Mouse (Mus musculus): Measurements from ENCODE around the gene Mboat2. TPM values are rescaled to one million over a fixed set of nuclear protein-coding genes. Genes with fewer than 3 reads are reported as not detected.
A peak's percentile ranks its signal among the peaks of the same experiment; 100 is the strongest.

Gene Mboat2
- total and polyA plus RNA-seq, 3 experiments, result 0.39 to 4.0 (median 0.76) TPM

- in situ Hi-C loops (cut with MboI; ENCODE audit: low pct_ligation_motif_present, low pct_unique_long_range_greater_than_20kb, low sequenced_read_pairs), result no loop called here
Measured at GRCm38 (mm10) chr12:24907894-24908293, 77.2 kb downstream of the Mboat2 start.

GRCm38 (mm10) chr12:24909679-24910078 lies 79.0 kb downstream of the Mboat2 start:
- H3K9ac ChIP-seq (ENCODE audit: insufficient read depth, low read depth), result no peak overlapping the region
- H3K79me2 ChIP-seq (replicated peaks; ENCODE audit: control insufficient read depth, extremely low read depth, insufficient read depth, poor library complexity, severe bottlenecking), result no peaks in the 10 kb centered on the region
- no peak overlapping the region for H3K4me2 ChIP-seq (ENCODE audit: insufficient read depth, low read depth, poor library complexity, severe bottlenecking)
- in situ Hi-C loops (cut with MboI; ENCODE audit: low pct_ligation_motif_present, low pct_unique_long_range_greater_than_20kb, low sequenced_read_pairs), result no loop called here
- H3K4me3 ChIP-seq (replicated peaks in 1 of 3; ENCODE audit: low read depth in 2 of 3, low read length in 2 of 3, poor library complexity in 1 of 3), result no peak overlapping the region
- TF ChIP-seq RCOR1 (conservative IDR thresholded peaks at IDR 0.05; ENCODE audit: low read depth, low read length), result no peak
- TF ChIP-seq NELFE (IDR thresholded peaks at IDR 0.05; ENCODE audit: low read depth, low read length), result no peak
- TF ChIP-seq TCF12 (IDR thresholded peaks at IDR 0.05; ENCODE audit: low read depth, low read length), result no peak
- TF ChIP-seq NRF1 (IDR thresholded peaks at IDR 0.05; ENCODE audit: low read depth, low read length), result no peak
- TF ChIP-seq PAX5 (IDR thresholded peaks at IDR 0.05; ENCODE audit: low read length), result no peak
- TF ChIP-seq CHD1 (IDR thresholded peaks at IDR 0.05; ENCODE audit: low read depth, low read length), result no peak
- no peak for TF ChIP-seq ELF1 (IDR thresholded peaks at IDR 0.05; ENCODE audit: low read depth, low read length)
- TF ChIP-seq POLR2A (IDR thresholded peaks at IDR 0.05; ENCODE audit: low read depth, low read length), result no peak
- no peak for TF ChIP-seq ZNF384 (IDR thresholded peaks at IDR 0.05; ENCODE audit: low read depth, low read length)
- no peak for TF ChIP-seq MYC (IDR thresholded peaks at IDR 0.05; ENCODE audit: low read depth, low read length)
- TF ChIP-seq CTCF (conservative IDR thresholded peaks at IDR 0.05 in 1 of 2, IDR thresholded peaks at IDR 0.05 in 1 of 2; ENCODE audit: low read depth in 2 of 2, low read length in 2 of 2), result no peak
- TF ChIP-seq CHD2 (IDR thresholded peaks at IDR 0.05; ENCODE audit: low read length), result no peak
- no peak for TF ChIP-seq MEF2A (IDR thresholded peaks at IDR 0.05; ENCODE audit: borderline replicate concordance, low read depth, low read length)
- TF ChIP-seq KAT2A (IDR thresholded peaks at IDR 0.05; ENCODE audit: insufficient replicate concordance, low read length), result no peak
- TF ChIP-seq ZKSCAN1 (IDR thresholded peaks at IDR 0.05; ENCODE audit: borderline replicate concordance, low read depth, low read length), result no peak
- H3K27ac ChIP-seq (ENCODE audit: insufficient read depth, low read depth), result no peak overlapping the region
- no peaks in the 10 kb centered on the region for H3K4me1 ChIP-seq (ENCODE audit: control insufficient read depth in 1 of 2, insufficient read depth in 2 of 2)
- no peaks in the 10 kb centered on the region for H3K9me3 ChIP-seq (replicated peaks; ENCODE audit: low read length)
- dilution Hi-C loops (cut with MboI; ENCODE audit: extremely low pct_ligation_motif_present, extremely low pct_unique_long_range_greater_than_20kb, low sequenced_read_pairs), result no loop called here
- no peaks in the 10 kb centered on the region for H3K36me3 ChIP-seq (replicated peaks in 1 of 2; ENCODE audit: control insufficient read depth in 1 of 2, insufficient read depth in 1 of 2, low read length in 1 of 2)
- no peak for DNase-seq (ENCODE audit: extremely low read depth)
- no peaks in the 10 kb centered on the region for H3K27me3 ChIP-seq (replicated peaks)

More at GRCm38 (mm10) chr12:24907894-24908293, 77.2 kb downstream of the Mboat2 start:
- no peaks in the 10 kb centered on the region for H3K9me3 ChIP-seq (replicated peaks; ENCODE audit: low read length)
- no peaks in the 10 kb centered on the region for H3K36me3 ChIP-seq (replicated peaks in 1 of 2; ENCODE audit: control insufficient read depth in 1 of 2, insufficient read depth in 1 of 2, low read length in 1 of 2)
- no peak overlapping the region for H3K4me3 ChIP-seq (replicated peaks in 1 of 3; ENCODE audit: low read depth in 2 of 3, low read length in 2 of 3, poor library complexity in 1 of 3)
- H3K27me3 ChIP-seq (replicated peaks), result no peaks in the 10 kb centered on the region
- H3K27ac ChIP-seq (ENCODE audit: insufficient read depth, low read depth), result no peak overlapping the region
- H3K4me1 ChIP-seq (ENCODE audit: control insufficient read depth in 1 of 2, insufficient read depth in 2 of 2), result no peaks in the 10 kb centered on the region
- no peak overlapping the region for H3K4me2 ChIP-seq (ENCODE audit: insufficient read depth, low read depth, poor library complexity, severe bottlenecking)
- no peak for TF ChIP-seq JUN (IDR thresholded peaks at IDR 0.05; ENCODE audit: insufficient read depth, low read depth, low read length)
- TF ChIP-seq UBTF (IDR thresholded peaks at IDR 0.05; ENCODE audit: low read depth, low read length), result no peak
- TF ChIP-seq POLR2AphosphoS2 (IDR thresholded peaks at IDR 0.05; ENCODE audit: low read depth, low read length), result no peak
- no peak for TF ChIP-seq MAX (IDR thresholded peaks at IDR 0.05; ENCODE audit: low read length)
- TF ChIP-seq MYC (IDR thresholded peaks at IDR 0.05; ENCODE audit: low read depth, low read length), result no peak
- TF ChIP-seq MXI1 (IDR thresholded peaks at IDR 0.05; ENCODE audit: low read depth, low read length), result no peak
- TF ChIP-seq CHD2 (IDR thresholded peaks at IDR 0.05; ENCODE audit: low read length), result no peak
- TF ChIP-seq MEF2A (IDR thresholded peaks at IDR 0.05; ENCODE audit: borderline replicate concordance, low read depth, low read length), result no peak
- no peak for TF ChIP-seq NRF1 (IDR thresholded peaks at IDR 0.05; ENCODE audit: low read depth, low read length)
- TF ChIP-seq ZKSCAN1 (IDR thresholded peaks at IDR 0.05; ENCODE audit: borderline replicate concordance, low read depth, low read length), result no peak
- TF ChIP-seq GABPA (IDR thresholded peaks at IDR 0.05; ENCODE audit: insufficient replicate concordance, low read depth, low read length), result no peak
- H3K79me2 ChIP-seq (replicated peaks; ENCODE audit: control insufficient read depth, extremely low read depth, insufficient read depth, poor library complexity, severe bottlenecking), result no peaks in the 10 kb centered on the region
- no peak overlapping the region for H3K9ac ChIP-seq (ENCODE audit: insufficient read depth, low read depth)
- dilution Hi-C loops (cut with MboI; ENCODE audit: extremely low pct_ligation_motif_present, extremely low pct_unique_long_range_greater_than_20kb, low sequenced_read_pairs), result no loop called here
- DNase-seq (ENCODE audit: extremely low read depth), result peak; percentile 11

Data from CH12.LX (cell line).